ENCODE assay signal across 9 mouse cellular contexts in genomic region chr11:103168690-103169390, GRCm38 (mm10). TPM values are rescaled to one million over a fixed set of nuclear protein-coding genes. Genes with fewer than 3 reads are reported as not detected.
DNase-seq lines count a peak whose midpoint lies in the region; ATAC-seq lines count a peak whose summit lies in the region.
"Had no signal": no experiment of that assay in that cellular context is flagged by ENCODE, and none has a peak within 500 bp of the region (broad histone marks: within the 10 kb centered on the region; RNA-seq: fewer than 3 reads in every experiment).

No protein-coding gene starts in this region.

- H3K4me1 ChIP-seq in liver, embryonic 12.5 days = peaks cover 41% of the 10 kb centered on the region

- H3K4me3 ChIP-seq in liver, embryonic 12.5 days = no peak overlapping the region
- H3K4me3 ChIP-seq: embryonic facial prominence, embryonic 13.5 days had no signal

- H3K27me3 ChIP-seq in liver, embryonic 12.5 days (replicated peaks) = peaks cover 51% of the 10 kb centered on the region

- H3K36me3 ChIP-seq in liver, embryonic 12.5 days = no peaks in the 10 kb centered on the region
- H3K36me3 ChIP-seq: embryonic facial prominence, embryonic 13.5 days had no signal

- H3K9me3 ChIP-seq in liver, embryonic 12.5 days (replicated peaks) = 0 out of 2 replicates have a peak, but pooled peaks cover 5% of the 10 kb centered on the region
- H3K9me3 ChIP-seq: embryonic facial prominence, embryonic 13.5 days had no signal

- no peak for ATAC-seq in liver, embryonic 12.5 days
- ATAC-seq in frontal cortex, adult (ENCODE audit: low TSS enrichment) = peak; percentile 58

- no peak overlapping the region for H3K27ac ChIP-seq in liver, embryonic 12.5 days
- H3K27ac ChIP-seq: embryonic facial prominence, embryonic 13.5 days had no signal

- WGBS in liver, embryonic 12.5 days (ENCODE audit: insufficient replicate concordance) = 22% methylated on average over 9 of the region's 9 CpGs

- no peak overlapping the region for H3K9ac ChIP-seq in liver, embryonic 12.5 days
- H3K9ac ChIP-seq: embryonic facial prominence, embryonic 13.5 days had no signal

- H3K4me2 ChIP-seq in liver, embryonic 12.5 days = no peak overlapping the region
- H3K4me2 ChIP-seq: embryonic facial prominence, embryonic 13.5 days had no signal

- peak; percentile 59 for DNase-seq in liver
- DNase-seq in adrenal gland, postnatal 25 days = peak; percentile 72
- peak; percentile 80 for DNase-seq in kidney, postnatal 14 days
- DNase-seq in lung, adult 18-20 months = peak; percentile 74 to 75
- peak; percentile 79 for DNase-seq in retina, postnatal 1 day
- peak; percentile 51 for DNase-seq in urinary bladder, postnatal 25 days (ENCODE audit: low spot score)

RNA-seq across cellular contexts. Expression of gene Fmnl1, which starts 2.1 kb away (rescaled TPM):
- polyA plus RNA-seq in liver, embryonic 12.5 days (2016; fragmentation: Nextera tagmentation; extraction: Ambion mirVana) = 5.2 and 5.7 TPM in 2 replicates
- 15.6 and 19.9 TPM in 2 replicates for total RNA-seq in adrenal gland, postnatal 25 days (2021)

RNA-seq across cellular contexts. Expression of gene Hexim2, which starts 36.6 kb away (rescaled TPM):
- polyA plus RNA-seq in liver, embryonic 12.5 days (2016; fragmentation: Nextera tagmentation; extraction: Ambion mirVana) = 9.5 and 10.0 TPM in 2 replicates
- total RNA-seq in adrenal gland, postnatal 25 days (2021) = 3.9 and 6.2 TPM in 2 replicates

RNA-seq across cellular contexts. Expression of gene 1700023F06Rik, which starts 39.5 kb away (rescaled TPM):
- 0.11 TPM in 1 of 2 replicates, not detected in the other for polyA plus RNA-seq in liver, embryonic 12.5 days (2016; fragmentation: Nextera tagmentation; extraction: Ambion mirVana)
- not detected in 2 replicates for total RNA-seq in adrenal gland, postnatal 25 days (2021)

RNA-seq across cellular contexts. Expression of gene Spata32, which starts 49.4 kb away (rescaled TPM):
- polyA plus RNA-seq in liver, embryonic 12.5 days (2016; fragmentation: Nextera tagmentation; extraction: Ambion mirVana) = not detected in 2 replicates
- total RNA-seq in adrenal gland, postnatal 25 days (2021) = not detected in 2 replicates
- polyA plus RNA-seq: embryonic facial prominence, embryonic 13.5 days had no signal

RNA-seq across cellular contexts. Expression of gene Hexim1, which starts 52.8 kb away (rescaled TPM):
- polyA plus RNA-seq in liver, embryonic 12.5 days (2016; fragmentation: Nextera tagmentation; extraction: Ambion mirVana) = 2.4 and 3.0 TPM in 2 replicates
- total RNA-seq in adrenal gland, postnatal 25 days (2021) = 72.0 and 75.6 TPM in 2 replicates
